Mouse (Mus musculus): ENCODE measurements around the gene Gm45062. TPM values are rescaled to one million over a fixed set of nuclear protein-coding genes. Genes with fewer than 3 reads are reported as not detected.

Gm45062 gene
- polyA plus RNA-seq, 1 experiment, result not detected

DNA sequence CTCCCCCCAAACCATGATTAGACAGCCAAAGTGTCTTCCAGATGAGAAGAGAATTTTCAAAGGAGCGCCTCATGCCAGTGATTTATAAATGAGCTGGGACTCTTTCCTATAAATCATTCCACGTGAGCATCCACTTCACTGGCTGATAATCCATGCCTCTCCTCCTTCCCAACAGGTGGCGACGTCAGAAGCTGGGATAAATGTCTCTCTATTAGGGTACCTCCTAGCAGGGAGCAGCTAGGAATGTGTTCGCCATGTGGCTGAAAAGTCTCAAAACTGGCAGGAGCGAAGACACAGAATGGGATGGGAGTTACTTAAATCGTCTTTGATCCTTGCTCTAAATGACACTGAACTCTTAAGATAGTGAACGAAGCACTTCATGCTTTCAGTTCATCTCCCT lies 372.1 kb downstream of the Gm45062 start:
- TF ChIP-seq CTCF (IDR thresholded peaks at IDR 0.05; ENCODE audit: extremely low read depth, insufficient read depth, insufficient read length, insufficient replicate concordance), result no peak
- no peak for DNase-seq (ENCODE audit: low read depth in 1 of 2, low spot score in 2 of 2)

GRCm38 (mm10) chr6:8631986-8632632 lies 372.9 kb downstream of the Gm45062 start:
- DNase-seq (ENCODE audit: low read depth in 1 of 2, low spot score in 2 of 2), result peak; percentile 40 to 73
- no peak for TF ChIP-seq CTCF (IDR thresholded peaks at IDR 0.05; ENCODE audit: extremely low read depth, insufficient read depth, insufficient read length, insufficient replicate concordance)
- no peak for TF ChIP-seq POLR2A (IDR thresholded peaks at IDR 0.05; ENCODE audit: low read depth, low read length)
- peak overlapping the region; percentile 54; the same call in 1 of the 2 replicates for H3K27ac ChIP-seq (ENCODE audit: insufficient read depth, low read length)
- no peak overlapping the region for H3K4me3 ChIP-seq (ENCODE audit: extremely low read depth, insufficient read depth, insufficient read length)
- WGBS, result 39% methylated on average over 5 of the region's 5 CpGs
- H3K36me3 ChIP-seq (ENCODE audit: control insufficient read depth, insufficient read depth, low read length), result no peaks in the 10 kb centered on the region
- no peaks in the 10 kb centered on the region for H3K27me3 ChIP-seq (ENCODE audit: control insufficient read depth, insufficient read depth, low read length)
- H3K4me1 ChIP-seq (ENCODE audit: control insufficient read depth, insufficient read depth, insufficient read length), result peaks cover 3% of the 10 kb centered on the region; the same call in 1 of the 2 replicates

More for the DNA sequence above, 372.1 kb downstream of the Gm45062 start:
- WGBS, result 94% methylated on average over 8 of the region's 8 CpGs
- Histone ChIP-seq H3K4me1 (ENCODE audit: control insufficient read depth, insufficient read depth, insufficient read length) (peaks cover 3% of the 10 kb centered on the region; the same call in 1 of the 2 replicates), H3K36me3 (ENCODE audit: control insufficient read depth, insufficient read depth, low read length) (no peaks in the 10 kb centered on the region), H3K27me3 (ENCODE audit: control insufficient read depth, insufficient read depth, low read length) (no peaks in the 10 kb centered on the region), H3K27ac (ENCODE audit: insufficient read depth, low read length) (no peak overlapping the region), H3K4me3 (ENCODE audit: extremely low read depth, insufficient read depth, insufficient read length) (no peak overlapping the region)

- 77% methylated on average over 4 of the region's 4 CpGs for WGBS
- H3K4me1 ChIP-seq (ENCODE audit: control insufficient read depth, insufficient read depth, insufficient read length), result peaks cover 3% of the 10 kb centered on the region; the same call in 1 of the 2 replicates
- no peaks in the 10 kb centered on the region for H3K36me3 ChIP-seq (ENCODE audit: control insufficient read depth, insufficient read depth, low read length)
- no peak overlapping the region for H3K4me3 ChIP-seq (ENCODE audit: extremely low read depth, insufficient read depth, insufficient read length)
- H3K27me3 ChIP-seq (ENCODE audit: control insufficient read depth, insufficient read depth, low read length), result no peaks in the 10 kb centered on the region
- TF ChIP-seq CTCF (IDR thresholded peaks at IDR 0.05; ENCODE audit: extremely low read depth, insufficient read depth, insufficient read length, insufficient replicate concordance) (no peak), POLR2A (IDR thresholded peaks at IDR 0.05; ENCODE audit: low read depth, low read length) (no peak)
- no peak for DNase-seq (ENCODE audit: low read depth in 1 of 2, low spot score in 2 of 2)
- no peak overlapping the region for H3K27ac ChIP-seq (ENCODE audit: insufficient read depth, low read length)
Measured at GRCm38 (mm10) chr6:8632701-8633100, 373.5 kb downstream of the Gm45062 start.

DNA sequence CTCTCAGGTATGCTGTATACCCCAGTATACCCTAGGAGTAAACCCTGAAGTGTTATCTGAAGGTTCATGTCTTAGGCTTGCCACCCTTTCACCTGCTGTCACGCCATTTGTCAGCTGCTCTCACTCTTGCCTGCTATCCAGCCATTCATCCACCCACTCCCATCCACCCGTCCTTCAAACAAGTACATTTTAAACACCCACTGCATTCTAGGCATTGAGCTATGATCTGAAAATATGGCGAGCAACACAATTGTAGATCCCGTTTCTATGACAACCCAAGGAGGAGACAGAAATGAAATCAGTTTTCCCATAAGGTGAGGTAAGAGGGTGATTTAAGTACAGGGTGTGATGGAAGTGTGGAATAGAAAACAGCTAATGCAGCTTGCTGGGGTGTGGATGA lies 378.9 kb downstream of the Gm45062 start:
- TF ChIP-seq CTCF (IDR thresholded peaks at IDR 0.05; ENCODE audit: extremely low read depth, insufficient read depth, insufficient read length, insufficient replicate concordance) (no peak), POLR2A (IDR thresholded peaks at IDR 0.05; ENCODE audit: low read depth, low read length) (no peak)
- Histone ChIP-seq H3K4me1 (ENCODE audit: control insufficient read depth, insufficient read depth, insufficient read length) (peaks cover 3% of the 10 kb centered on the region; the same call in 1 of the 2 replicates), H3K27ac (ENCODE audit: insufficient read depth, low read length) (no peak overlapping the region), H3K36me3 (ENCODE audit: control insufficient read depth, insufficient read depth, low read length) (no peaks in the 10 kb centered on the region), H3K4me3 (ENCODE audit: extremely low read depth, insufficient read depth, insufficient read length) (no peak overlapping the region), H3K27me3 (ENCODE audit: control insufficient read depth, insufficient read depth, low read length) (no peaks in the 10 kb centered on the region)
- DNase-seq (ENCODE audit: low read depth in 1 of 2, low spot score in 2 of 2), result no peak
- WGBS, result 89% methylated on average over 4 of the region's 4 CpGs

GRCm38 (mm10) chr6:8638899-8639298 lies 379.6 kb downstream of the Gm45062 start:
- H3K4me1 ChIP-seq (ENCODE audit: control insufficient read depth, insufficient read depth, insufficient read length), result peaks cover 3% of the 10 kb centered on the region; the same call in 1 of the 2 replicates
- no peak overlapping the region for H3K27ac ChIP-seq (ENCODE audit: insufficient read depth, low read length)
- H3K4me3 ChIP-seq (ENCODE audit: extremely low read depth, insufficient read depth, insufficient read length), result no peak overlapping the region
- H3K36me3 ChIP-seq (ENCODE audit: control insufficient read depth, insufficient read depth, low read length), result no peaks in the 10 kb centered on the region
- DNase-seq (ENCODE audit: low read depth in 1 of 2, low spot score in 2 of 2), result no peak
- 60% methylated on average over 4 of the region's 4 CpGs for WGBS
- no peak for TF ChIP-seq CTCF (IDR thresholded peaks at IDR 0.05; ENCODE audit: extremely low read depth, insufficient read depth, insufficient read length, insufficient replicate concordance)
- TF ChIP-seq POLR2A (IDR thresholded peaks at IDR 0.05; ENCODE audit: low read depth, low read length), result no peak
- no peaks in the 10 kb centered on the region for H3K27me3 ChIP-seq (ENCODE audit: control insufficient read depth, insufficient read depth, low read length)

DNA sequence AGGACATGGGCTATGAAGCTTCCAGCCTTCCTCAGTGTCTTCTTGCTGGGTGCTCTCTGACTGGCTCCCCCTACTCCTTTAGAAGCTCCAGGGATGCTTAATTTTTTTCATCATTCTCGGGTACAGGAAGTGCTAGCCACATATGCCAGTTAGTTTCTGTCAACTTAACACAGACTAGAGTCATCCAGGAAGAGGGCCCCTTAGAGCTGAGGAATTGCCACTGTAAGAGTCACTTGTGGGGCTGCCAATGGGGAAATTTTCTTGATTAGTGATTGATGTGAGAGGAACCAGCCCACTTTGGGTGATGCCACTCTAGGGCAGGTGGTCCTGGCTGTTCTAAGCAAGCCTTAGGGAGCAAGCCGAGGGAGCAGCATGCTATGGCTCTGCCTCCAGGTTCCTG lies 380.3 kb downstream of the Gm45062 start:
- DNase-seq (ENCODE audit: low read depth in 1 of 2, low spot score in 2 of 2), result no peak
- 58% methylated on average over 2 of the region's 2 CpGs for WGBS

DNA sequence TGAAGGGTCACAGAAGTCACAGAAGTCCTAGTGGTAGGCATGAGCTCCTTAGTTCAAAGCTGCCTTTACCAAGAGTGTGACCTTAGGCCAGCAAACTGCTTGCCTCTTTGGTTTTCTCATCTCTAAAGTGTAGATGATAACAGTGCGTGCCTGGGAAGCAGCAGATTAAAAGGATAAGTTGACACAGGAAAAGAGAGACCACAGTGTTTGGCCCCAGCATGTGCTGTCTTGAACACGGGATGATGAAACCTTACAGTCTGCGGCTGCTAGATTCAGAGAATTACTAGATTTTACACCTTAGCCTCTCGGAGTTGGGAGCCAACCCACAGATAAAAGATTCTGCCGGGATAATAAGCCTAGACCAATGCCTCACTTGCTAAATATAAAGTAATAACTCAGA lies 381.6 kb downstream of the Gm45062 start:
- peaks cover 3% of the 10 kb centered on the region; the same call in 1 of the 2 replicates for H3K4me1 ChIP-seq (ENCODE audit: control insufficient read depth, insufficient read depth, insufficient read length)
- DNase-seq (ENCODE audit: low read depth in 1 of 2, low spot score in 2 of 2), result no peak
- no peaks in the 10 kb centered on the region for H3K27me3 ChIP-seq (ENCODE audit: control insufficient read depth, insufficient read depth, low read length)
- no peak overlapping the region for H3K27ac ChIP-seq (ENCODE audit: insufficient read depth, low read length)
- 89% methylated on average over 5 of the region's 5 CpGs for WGBS
- TF ChIP-seq POLR2A (IDR thresholded peaks at IDR 0.05; ENCODE audit: low read depth, low read length) (no peak), CTCF (IDR thresholded peaks at IDR 0.05; ENCODE audit: extremely low read depth, insufficient read depth, insufficient read length, insufficient replicate concordance) (no peak)
- H3K4me3 ChIP-seq (ENCODE audit: extremely low read depth, insufficient read depth, insufficient read length), result no peak overlapping the region
- no peaks in the 10 kb centered on the region for H3K36me3 ChIP-seq (ENCODE audit: control insufficient read depth, insufficient read depth, low read length)

More for the DNA sequence above, 380.3 kb downstream of the Gm45062 start:
- Histone ChIP-seq H3K27ac (ENCODE audit: insufficient read depth, low read length) (no peak overlapping the region), H3K27me3 (ENCODE audit: control insufficient read depth, insufficient read depth, low read length) (no peaks in the 10 kb centered on the region), H3K4me3 (ENCODE audit: extremely low read depth, insufficient read depth, insufficient read length) (no peak overlapping the region), H3K4me1 (ENCODE audit: control insufficient read depth, insufficient read depth, insufficient read length) (peaks cover 3% of the 10 kb centered on the region; the same call in 1 of the 2 replicates), H3K36me3 (ENCODE audit: control insufficient read depth, insufficient read depth, low read length) (no peaks in the 10 kb centered on the region)
- TF ChIP-seq CTCF (IDR thresholded peaks at IDR 0.05; ENCODE audit: extremely low read depth, insufficient read depth, insufficient read length, insufficient replicate concordance) (no peak), POLR2A (IDR thresholded peaks at IDR 0.05; ENCODE audit: low read depth, low read length) (no peak)

Measured in spleen, adult 2 months (tissue).